Mouse (Mus musculus) erythroblast, embryonic 14.5 days (primary cell): ENCODE measurements around the gene Cul4b. TPM values are rescaled to one million over a fixed set of nuclear protein-coding genes. Genes with fewer than 3 reads are reported as not detected.

Experiments used
- H3K27me3 ChIP-seq: 2 replicates; pipeline ENCODE4 v1.6.1; 2012; ENCODE audit warnings: inconsistent platforms; ENCODE audit not compliant: control insufficient read depth
- H3K36me3 ChIP-seq: 2 replicates; pipeline ENCODE4 v1.6.1; 2012; ENCODE audit warnings: mild to moderate bottlenecking, inconsistent platforms; ENCODE audit not compliant: control insufficient read depth
- H3K4me1 ChIP-seq: 2 replicates; pipeline ENCODE4 v1.6.1; 2012; ENCODE audit warnings: inconsistent platforms; ENCODE audit not compliant: control insufficient read depth
- H3K4me3 ChIP-seq: replicated peaks from 2 replicates; pipeline ENCODE3; 2012; ENCODE audit warnings: moderate library complexity, mild to moderate bottlenecking, inconsistent platforms
- H3K9me3 ChIP-seq: 2 replicates; pipeline ENCODE4 v1.6.1; 2012; ENCODE audit warnings: low read length, inconsistent platforms, mixed read lengths; ENCODE audit not compliant: control insufficient read depth
- GATA1 ChIP-seq: IDR thresholded peaks from 2 replicates; pipeline ENCODE4 v1.6.1; 2012; ENCODE audit warnings: low read length, inconsistent platforms, mixed read lengths
- TAL1 ChIP-seq: IDR thresholded peaks from 3 replicates; pipeline ENCODE4 v1.6.1; 2012; ENCODE audit warnings: low read length, inconsistent platforms, mixed read lengths
- polyA plus RNA-seq: library from polyadenylated mRNA; stranded (reverse); fragments of >175 nt; gene quantifications from 2 replicates; pipeline ENCODE4 v1.2.3, GENCODE M21; 2012

Cul4b gene
- 0.16 and 0.18 TPM in 2 replicates for polyA plus RNA-seq

GRCm38 (mm10) chrX:38576078-38576477 lies at the start of gene Cul4b:
Cul4b (minus strand) TSS chrX:38576196.
- Histone ChIP-seq H3K4me1 (peaks cover 27% of the 10 kb centered on the region), H3K36me3 (peaks cover under 1% of the 10 kb centered on the region), H3K27me3 (no peaks in the 10 kb centered on the region), H3K9me3 (no peaks in the 10 kb centered on the region), H3K4me3 (peak within 1 kb of the TSS; percentile 45)
- TF ChIP-seq TAL1 = 0 out of 3 replicates have a peak, but pooled peaks have one; percentile 10
- no peak for TF ChIP-seq GATA1

GRCm38 (mm10) chrX:38600995-38601369 lies 25.0 kb upstream of the Cul4b start:
- no peak for TF ChIP-seq TAL1
- TF ChIP-seq GATA1 = no peak

GRCm38 (mm10) chrX:38600177-38600994 lies 24.4 kb upstream of the Cul4b start, which contains the start of gene Mcts1:
Mcts1 (plus strand) TSS chrX:38600578.
- no peaks in the 10 kb centered on the region for H3K9me3 ChIP-seq
- peak within 1 kb of the TSS; percentile 71 for H3K4me3 ChIP-seq
- H3K4me1 ChIP-seq = peaks cover 10% of the 10 kb centered on the region
- TF ChIP-seq GATA1 (no peak), TAL1 (no peak)
- no peaks in the 10 kb centered on the region for H3K36me3 ChIP-seq
- no peaks in the 10 kb centered on the region for H3K27me3 ChIP-seq

More at GRCm38 (mm10) chrX:38600995-38601369, 25.0 kb upstream of the Cul4b start:
- Histone ChIP-seq H3K36me3 (no peaks in the 10 kb centered on the region), H3K9me3 (no peaks in the 10 kb centered on the region), H3K4me1 (peaks cover 10% of the 10 kb centered on the region), H3K4me3 (peak overlapping the region; percentile 71), H3K27me3 (no peaks in the 10 kb centered on the region)

DNA sequence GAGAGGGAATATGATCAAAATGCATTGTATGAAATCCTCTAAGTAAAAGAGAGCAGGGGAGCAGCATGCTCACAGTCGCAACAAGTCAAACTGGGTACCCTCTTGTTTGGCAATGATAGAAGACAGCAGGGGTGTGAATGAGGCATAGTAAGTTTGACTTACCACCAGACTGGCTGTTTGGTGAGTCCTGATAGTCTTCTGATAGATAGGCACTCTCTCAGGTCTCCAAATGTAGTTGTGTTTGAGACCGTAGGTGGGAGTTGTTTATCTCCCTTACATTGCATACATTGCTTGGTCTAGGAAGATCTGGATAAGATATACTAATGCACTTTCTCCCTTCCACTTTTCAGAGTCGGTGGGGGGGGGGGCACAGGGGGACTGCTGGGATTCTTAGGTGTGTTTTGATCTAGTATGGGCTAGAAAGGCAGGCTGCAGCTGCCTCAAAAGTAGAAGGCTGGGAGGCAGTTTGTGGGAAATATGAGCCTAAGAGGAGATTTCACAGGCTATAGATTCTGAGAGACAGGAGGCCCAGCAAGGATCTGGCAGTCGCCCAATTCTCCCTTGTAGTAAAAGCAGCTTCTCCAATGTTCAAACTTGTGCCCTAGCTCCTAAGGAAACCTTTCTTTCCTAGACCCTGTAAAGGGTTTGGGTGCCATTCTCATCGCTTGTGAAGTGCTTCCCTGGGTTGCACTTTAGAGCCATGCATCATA lies 17.3 kb upstream of the Cul4b start:
- Histone ChIP-seq H3K9me3 (no peaks in the 10 kb centered on the region), H3K4me3 (no peak overlapping the region), H3K4me1 (peaks cover 49% of the 10 kb centered on the region), H3K36me3 (no peaks in the 10 kb centered on the region), H3K27me3 (no peaks in the 10 kb centered on the region)
- TF ChIP-seq GATA1 (no peak), TAL1 (no peak)

- H3K36me3 ChIP-seq = no peaks in the 10 kb centered on the region
- H3K4me3 ChIP-seq = no peak overlapping the region
- H3K9me3 ChIP-seq = no peaks in the 10 kb centered on the region
- TF ChIP-seq GATA1 (peak; percentile 91), TAL1 (no peak)
- H3K27me3 ChIP-seq = no peaks in the 10 kb centered on the region
- H3K4me1 ChIP-seq = peaks cover 49% of the 10 kb centered on the region
These were observed 15.8 kb upstream of the Cul4b start for GRCm38 (mm10) chrX:38591749-38592148.

GRCm38 (mm10) chrX:38589827-38590226 lies 13.8 kb upstream of the Cul4b start:
- no peaks in the 10 kb centered on the region for H3K36me3 ChIP-seq

DNA sequence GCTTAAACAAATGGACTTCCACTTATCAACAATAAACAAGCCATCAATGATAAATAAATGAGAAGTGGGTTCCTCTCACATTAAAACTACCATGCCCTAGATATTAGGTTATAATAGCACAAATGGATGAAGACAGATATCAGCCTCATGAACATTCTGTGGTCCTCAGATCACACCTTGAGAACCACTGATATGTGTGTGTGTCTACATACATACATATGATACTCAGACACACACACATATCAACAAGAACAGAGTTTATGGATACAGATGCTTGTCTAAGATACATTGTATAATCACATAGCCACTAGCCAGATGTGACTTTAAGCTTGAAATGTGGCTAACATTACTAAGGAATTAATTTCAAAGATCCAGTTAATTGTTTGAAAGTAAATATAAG lies 7.3 kb upstream of the Cul4b start:
- Histone ChIP-seq H3K36me3 (no peaks in the 10 kb centered on the region), H3K4me1 (peaks cover 34% of the 10 kb centered on the region), H3K9me3 (no peaks in the 10 kb centered on the region), H3K27me3 (no peaks in the 10 kb centered on the region), H3K4me3 (no peak overlapping the region)
- TF ChIP-seq TAL1 (peak; percentile 43; the same call in 2 of the 3 replicates), GATA1 (no peak)

More at GRCm38 (mm10) chrX:38589827-38590226, 13.8 kb upstream of the Cul4b start:
- no peaks in the 10 kb centered on the region for H3K9me3 ChIP-seq
- no peak for TF ChIP-seq GATA1
- no peak for TF ChIP-seq TAL1
- H3K4me1 ChIP-seq = peaks cover 48% of the 10 kb centered on the region
- H3K27me3 ChIP-seq = no peaks in the 10 kb centered on the region
- H3K4me3 ChIP-seq = no peak overlapping the region

DNA sequence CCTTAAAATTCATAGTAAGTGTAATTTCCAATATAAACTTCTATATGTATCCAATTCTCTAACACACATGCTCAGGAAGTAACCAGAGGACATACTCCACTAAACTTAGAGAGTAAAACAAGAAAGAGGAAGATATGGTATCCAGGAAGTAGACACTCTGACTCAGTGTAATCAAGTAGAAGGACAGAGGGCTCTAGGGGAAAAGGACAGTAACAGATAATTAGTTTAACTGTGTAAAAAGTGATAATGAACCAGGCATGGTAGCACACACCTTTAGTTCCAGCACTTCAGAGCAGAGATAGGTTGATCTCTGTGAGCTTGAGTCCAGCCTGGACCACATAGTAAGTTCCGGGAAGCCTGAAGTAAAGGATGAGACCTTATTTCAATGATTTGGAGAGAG lies 5.1 kb upstream of the Cul4b start:
- no peak overlapping the region for H3K4me3 ChIP-seq
- H3K27me3 ChIP-seq = no peaks in the 10 kb centered on the region
- H3K4me1 ChIP-seq = peaks cover 42% of the 10 kb centered on the region
- H3K36me3 ChIP-seq = no peaks in the 10 kb centered on the region
- no peaks in the 10 kb centered on the region for H3K9me3 ChIP-seq
- no peak for TF ChIP-seq GATA1
- TF ChIP-seq TAL1 = no peak

- Histone ChIP-seq H3K27me3 (no peaks in the 10 kb centered on the region), H3K36me3 (peaks cover 18% of the 10 kb centered on the region), H3K4me3 (no peak overlapping the region), H3K4me1 (peaks cover 19% of the 10 kb centered on the region), H3K9me3 (no peaks in the 10 kb centered on the region)
- no peak for TF ChIP-seq GATA1
- TF ChIP-seq TAL1 = no peak
These were observed 9.3 kb downstream of the Cul4b start for GRCm38 (mm10) chrX:38566521-38567205.
